Mouse (Mus musculus) left cerebral cortex, adult 8-10 months (tissue): ENCODE results near the gene Il11ra1. TPM values are rescaled to one million over a fixed set of nuclear protein-coding genes. Genes with fewer than 3 reads are reported as not detected.
"Not testable (repeated sequence)": the region's sequence is repeated elsewhere in the genome, so short reads cannot be mapped to it uniquely, and the experiment has no call there.

ENCODE experiments used
- DNase-seq, 2 experiments: peaks; one replicate each; pipeline ENCODE4 v3.0.0; 2022; ENCODE audit warnings: low spot score in 2 of 2
- total RNA-seq, 4 experiments: library from RNA; stranded (reverse); gene quantifications; 2 replicates each; pipeline ENCODE4 v1.2.4; 2022

Il11ra1 gene
- total RNA-seq, 4 experiments from 2014 or later, result 31.6 to 45.5 (median 38.1) TPM

DNA sequence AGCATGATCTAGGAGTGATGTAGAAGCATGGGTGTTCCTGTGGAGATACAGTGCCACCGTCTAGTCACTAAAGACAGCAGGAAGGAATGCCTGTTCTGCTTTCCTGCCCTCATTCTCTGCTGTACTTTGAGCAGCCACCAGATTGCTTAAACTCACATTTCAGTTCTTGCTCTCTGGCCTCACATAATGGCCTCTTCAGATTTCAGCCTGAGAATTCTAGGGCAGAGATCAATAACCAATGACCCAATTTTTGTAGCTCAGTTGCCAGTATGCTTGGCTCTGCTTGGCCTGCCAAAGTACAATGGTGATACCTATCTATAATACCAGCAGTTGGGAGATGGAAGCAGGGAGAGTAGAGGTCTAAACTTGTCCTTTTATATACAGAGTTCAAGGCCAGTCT lies 45.2 kb downstream of the Il11ra1 start:
- no peak for DNase-seq

DNA sequence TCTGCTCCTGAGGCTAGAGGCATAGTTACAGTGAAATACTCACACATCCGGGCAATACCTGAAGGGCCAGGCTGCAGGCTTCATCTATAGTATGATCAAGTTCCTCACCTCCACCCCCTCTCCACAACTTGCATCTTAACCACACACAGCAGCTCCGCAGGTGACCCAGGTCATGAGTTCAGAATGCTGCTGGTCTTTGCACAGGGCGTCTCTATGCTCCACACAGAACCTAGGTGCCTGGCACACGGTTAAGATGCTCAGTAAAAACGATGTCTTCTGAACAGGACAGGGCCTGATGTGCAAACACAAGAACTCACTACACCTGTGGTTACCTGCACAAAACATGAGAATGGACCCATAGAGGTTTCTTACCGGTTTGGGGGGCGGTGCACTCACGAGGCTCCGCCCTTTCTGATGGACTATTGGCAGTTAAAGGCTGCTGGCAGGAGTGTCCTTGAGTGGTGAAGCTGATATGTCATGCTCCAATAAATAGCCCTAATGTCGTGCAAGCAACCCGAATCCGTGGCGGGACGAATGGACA lies 55.1 kb downstream of the Il11ra1 start, which contains the start of gene Galt:
Gene Galt (plus strand): TSS at position 432 of the 541 bp plus-strand sequence.
- DNase-seq, result no peak

DNA sequence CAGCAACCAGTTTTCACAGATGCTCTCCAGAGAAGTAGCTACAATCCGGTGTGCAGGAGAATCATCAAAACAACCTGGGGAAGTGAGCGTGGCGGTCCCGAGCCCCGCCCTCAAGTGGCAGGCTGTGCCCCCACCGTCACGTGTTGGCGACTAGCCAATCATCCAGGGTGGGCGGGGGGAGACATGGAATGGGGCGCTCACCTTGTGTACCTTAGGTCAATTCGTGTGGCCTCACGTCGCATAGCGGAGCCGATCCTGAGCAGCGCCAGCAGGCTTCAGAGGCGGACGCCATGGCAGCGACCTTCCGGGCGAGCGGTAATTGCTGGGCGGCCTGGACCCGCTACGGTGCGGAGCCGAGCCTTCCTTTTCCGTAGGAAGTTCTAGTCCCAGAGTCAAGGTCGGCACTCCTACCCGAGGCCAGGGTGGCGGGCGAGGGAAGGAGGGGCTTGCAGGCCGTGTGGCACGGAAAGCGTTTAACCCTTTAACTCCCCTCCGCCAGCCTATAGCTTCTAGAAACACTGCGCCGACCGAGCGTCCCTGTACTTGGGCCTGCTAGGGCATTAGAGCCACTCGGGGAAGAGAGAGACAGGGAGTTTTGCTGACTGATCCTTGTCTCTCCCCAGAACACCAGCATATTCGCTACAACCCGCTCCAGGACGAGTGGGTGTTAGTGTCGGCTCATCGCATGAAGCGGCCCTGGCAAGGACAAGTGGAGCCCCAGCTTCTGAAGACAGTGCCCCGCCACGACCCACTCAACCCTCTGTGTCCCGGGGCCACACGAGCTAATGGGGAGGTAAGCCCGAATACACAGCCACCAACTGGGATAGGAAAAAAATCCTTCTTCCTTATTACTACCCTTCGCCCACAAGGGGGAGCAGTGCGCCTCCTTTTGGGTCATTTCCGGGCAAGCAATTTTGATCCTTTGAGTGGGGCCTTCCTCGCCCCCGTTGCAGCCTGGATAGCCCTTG lies 55.8 kb downstream of the Il11ra1 start, which contains the start of gene Sigmar1:
Gene Sigmar1 (minus strand): TSS at position 820 of the 968 bp plus-strand sequence.
- peak; percentile 73 to 84 for DNase-seq

DNA sequence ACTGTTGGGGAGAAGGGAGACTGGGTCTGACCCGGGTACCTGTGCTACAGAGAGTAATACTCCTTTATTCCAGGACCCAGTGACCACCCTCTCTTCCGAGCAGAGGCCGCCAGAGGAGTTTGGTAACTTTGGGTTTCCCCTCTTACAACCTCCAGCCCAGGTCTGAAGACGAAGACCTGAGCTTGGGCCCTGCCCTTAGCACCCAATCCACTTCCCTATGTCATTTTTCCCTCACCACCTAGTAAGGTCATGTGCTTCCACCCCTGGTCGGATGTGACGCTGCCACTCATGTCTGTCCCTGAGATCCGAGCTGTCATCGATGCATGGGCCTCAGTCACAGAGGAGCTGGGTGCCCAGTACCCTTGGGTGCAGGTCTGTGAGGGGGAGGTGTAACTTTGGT lies 56.7 kb downstream of the Il11ra1 start:
- DNase-seq, result no peak

DNA sequence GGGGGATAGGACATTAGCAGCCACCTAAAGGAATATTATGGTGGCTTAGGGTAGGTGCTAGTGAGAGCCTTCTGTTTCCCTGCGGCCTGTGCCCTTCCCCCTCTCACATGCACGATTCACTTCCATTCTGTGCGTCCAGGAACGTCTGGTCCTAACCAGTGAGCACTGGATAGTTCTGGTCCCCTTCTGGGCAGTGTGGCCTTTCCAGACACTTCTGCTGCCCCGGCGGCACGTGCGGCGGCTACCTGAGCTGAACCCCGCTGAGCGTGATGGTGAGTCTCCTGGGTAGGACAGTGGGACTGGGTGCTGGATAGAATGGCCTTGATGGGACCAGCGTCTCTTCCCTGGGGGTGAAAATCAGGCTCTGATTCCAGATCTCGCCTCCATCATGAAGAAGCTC lies 57.5 kb downstream of the Il11ra1 start:
- DNase-seq, result no peak

DNA sequence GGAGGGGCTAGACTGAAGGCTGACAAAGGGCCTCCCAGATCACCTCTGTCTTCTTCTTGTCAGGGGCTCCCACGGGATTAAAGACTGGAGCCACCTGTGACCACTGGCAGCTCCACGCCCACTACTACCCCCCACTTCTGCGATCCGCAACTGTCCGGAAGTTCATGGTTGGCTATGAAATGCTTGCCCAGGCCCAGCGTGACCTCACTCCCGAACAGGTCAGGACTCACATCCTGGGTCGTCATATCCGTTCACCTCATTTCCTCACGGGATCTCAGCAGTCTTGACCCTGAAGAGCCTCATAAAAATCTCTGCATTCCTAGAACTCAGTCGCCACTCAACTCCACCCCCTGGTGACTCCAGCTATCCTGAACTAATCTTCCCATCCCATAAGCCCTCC lies 58.2 kb downstream of the Il11ra1 start:
- no peak for DNase-seq

DNA sequence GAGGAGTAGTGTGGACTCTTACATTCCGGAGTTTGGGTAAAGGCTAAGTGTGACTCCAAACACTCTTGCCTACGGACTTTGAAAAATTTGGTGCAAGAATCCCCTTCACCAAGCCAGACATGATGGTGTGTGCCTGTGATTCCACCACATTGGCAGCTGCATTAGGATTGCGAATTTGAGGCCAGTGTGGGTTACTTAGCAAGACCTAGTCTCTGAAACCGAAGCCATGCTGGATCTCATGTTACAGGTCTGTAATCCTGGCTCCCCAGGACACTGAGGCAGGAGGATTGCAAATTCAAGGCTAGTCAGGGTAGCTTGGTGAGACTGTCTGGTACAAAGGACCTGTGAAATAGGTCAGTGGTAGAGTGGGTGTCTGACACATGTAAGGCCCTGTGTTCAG lies 58.9 kb downstream of the Il11ra1 start:
- no peak for DNase-seq

DNA sequence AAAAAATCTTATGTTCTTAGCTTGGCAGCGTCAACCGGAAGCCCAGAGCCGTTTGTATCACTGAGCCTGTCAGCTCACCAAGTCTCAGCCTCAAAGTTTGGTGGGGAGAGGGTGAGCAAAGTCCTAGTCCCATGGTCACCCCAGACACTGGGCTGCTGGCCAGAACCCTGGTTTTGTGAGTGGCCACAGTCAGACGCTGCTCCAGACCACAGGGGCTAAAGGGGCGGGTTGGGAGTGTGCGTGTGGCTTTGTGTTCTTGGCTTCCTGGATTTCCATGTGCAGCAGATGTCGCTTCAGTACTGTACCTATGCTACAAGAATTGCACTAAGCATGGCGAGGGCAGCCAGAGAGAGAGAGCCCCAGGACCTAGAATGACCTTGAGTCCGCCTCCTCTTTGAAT lies 59.4 kb downstream of the Il11ra1 start:
- DNase-seq, result peak in 1 of 2 experiments; percentile 38

DNA sequence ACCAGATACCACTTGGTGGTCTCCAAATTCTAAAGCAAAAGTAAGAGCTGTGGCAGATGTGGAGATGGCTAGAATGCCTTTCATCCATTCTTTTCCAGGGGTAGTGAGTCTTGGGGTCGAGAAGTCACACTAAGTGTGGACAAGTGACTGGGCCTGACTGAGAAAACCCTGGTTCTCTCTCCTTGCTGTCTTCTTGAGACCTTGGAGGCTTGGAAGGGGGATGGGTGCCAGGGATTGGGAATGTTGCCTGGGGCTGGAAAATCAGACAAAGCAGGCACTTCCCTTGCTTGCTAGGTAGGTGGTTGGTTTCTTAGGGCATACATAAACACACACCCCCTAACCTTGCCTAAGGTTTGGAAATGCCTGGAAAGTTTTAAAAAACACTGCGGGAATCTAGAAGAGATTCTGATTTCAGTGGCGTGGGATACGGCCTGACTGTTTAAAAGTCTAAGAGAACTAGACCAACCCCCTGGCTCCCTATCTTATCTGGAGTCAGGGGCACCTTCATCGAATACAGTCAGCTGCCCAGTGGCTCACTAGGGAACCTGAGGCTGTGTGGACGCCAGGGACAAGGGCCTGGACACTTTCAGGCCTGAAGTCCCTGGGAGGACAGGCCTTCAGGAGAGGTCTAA lies 60.0 kb downstream of the Il11ra1 start:
- no peak for DNase-seq

DNA sequence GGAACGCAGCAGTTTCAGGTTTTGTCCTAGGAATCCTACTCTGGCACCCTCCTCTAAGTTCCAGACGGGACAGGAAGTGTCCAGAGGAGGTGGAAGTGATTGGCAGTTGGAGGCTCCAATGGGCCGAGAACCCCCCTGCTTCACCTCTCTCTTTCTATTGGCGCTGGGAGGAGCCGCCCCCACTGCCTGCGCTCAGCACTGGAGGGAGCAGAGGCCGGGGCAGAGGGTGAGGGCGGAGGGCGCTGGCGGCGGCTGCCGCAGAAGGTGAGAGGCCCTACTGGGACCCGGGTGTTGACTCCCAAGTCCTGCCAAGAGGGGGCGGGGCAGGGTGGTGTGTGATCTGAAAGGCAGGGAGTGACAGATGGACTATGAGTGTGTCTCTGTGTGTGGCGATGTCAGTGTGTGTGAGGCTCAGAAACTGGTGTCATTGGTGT lies 60.5 kb downstream of the Il11ra1 start:
- DNase-seq, result peak in 1 of 2 experiments; percentile 74

DNA sequence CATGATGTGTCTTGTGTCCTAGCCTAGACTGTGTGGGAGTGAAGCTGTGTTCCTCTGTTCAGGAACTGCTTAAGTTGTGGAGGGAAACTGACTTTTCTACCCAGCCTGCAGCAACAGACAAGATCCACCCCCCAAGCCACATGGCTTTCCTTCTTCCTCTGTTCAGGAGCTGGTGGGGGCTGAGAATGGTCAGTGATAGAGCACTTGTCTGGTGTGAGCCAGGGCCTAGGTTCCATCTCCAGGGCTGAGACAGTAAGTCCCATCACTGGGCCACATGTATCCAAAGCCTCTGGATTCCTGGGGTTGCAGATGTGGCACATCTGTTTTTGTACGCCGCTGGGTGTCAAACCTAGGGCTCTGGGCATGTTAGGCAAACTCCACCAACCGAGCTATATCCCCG lies 61.1 kb downstream of the Il11ra1 start:
- no peak for DNase-seq

DNA sequence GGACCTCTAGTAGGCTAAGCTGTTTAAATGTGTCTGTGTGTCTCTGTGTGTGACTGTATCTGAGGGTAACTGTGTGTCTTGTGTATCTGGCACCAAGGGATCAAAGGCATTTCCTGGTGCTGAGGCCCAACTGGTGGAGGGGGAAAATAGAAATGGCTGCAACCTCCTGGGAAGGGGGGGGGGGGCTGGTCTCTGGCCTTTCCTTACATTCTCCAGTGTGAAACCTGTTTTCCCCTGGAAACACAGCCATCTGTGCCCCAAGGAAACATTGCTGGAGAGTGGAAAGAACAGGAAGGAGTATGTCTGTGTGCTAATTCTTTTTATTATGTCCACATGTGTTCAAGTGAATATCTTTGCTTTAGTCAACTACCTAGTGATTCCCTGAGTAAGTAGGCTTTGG lies 61.9 kb downstream of the Il11ra1 start:
- no peak for DNase-seq

DNA sequence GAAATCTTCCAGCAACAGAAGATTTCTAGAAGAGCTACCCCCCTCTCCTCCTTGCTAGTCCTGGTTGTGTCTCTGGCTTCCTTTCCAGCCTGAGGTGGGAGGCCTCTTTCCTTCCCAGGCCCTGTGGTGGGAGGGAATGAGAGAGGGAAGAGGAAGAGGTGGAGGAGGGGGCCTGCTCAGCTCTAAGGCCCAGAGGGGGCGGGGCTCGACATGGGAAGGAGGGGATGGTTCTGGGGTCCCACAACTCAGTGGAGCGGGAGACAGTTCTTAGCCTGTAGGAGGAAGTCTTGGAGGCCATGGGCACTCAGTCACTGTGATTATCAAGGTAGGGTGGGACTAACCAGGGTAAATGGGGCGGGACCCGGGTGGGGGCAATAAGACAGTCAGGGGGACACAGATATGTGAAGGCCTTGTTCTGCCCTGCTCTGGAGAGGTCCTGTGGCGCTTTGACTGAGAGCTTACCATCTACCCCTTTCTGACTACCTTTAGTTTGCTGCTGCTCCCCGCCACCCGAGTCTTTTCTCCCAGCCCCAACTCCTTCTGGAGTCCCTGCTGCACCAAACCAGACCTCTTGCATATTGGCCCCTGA lies 62.4 kb downstream of the Il11ra1 start:
- DNase-seq, result no peak

DNA sequence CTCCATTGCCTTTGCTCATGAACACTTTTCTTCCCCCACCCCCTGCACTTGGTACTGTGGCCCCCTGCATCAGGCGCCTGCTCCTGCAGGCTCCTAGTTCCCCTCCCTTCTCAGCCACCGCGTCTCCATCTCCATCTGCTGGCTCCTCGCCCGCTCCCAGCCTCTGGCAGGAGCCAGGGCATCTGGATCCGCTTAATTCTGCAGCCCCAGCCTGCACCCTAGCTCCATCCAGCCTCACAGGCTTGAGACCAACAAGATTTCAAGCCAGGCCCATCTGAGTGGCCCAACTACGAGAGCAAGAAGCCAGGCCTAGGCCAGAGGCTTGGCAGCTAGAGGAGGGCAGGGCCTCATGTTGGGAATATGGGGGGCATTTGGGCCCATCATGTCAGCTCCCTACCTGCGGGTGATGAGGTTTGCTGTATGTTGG lies 62.9 kb downstream of the Il11ra1 start:
- peak in 1 of 2 experiments; percentile 51 for DNase-seq

DNA sequence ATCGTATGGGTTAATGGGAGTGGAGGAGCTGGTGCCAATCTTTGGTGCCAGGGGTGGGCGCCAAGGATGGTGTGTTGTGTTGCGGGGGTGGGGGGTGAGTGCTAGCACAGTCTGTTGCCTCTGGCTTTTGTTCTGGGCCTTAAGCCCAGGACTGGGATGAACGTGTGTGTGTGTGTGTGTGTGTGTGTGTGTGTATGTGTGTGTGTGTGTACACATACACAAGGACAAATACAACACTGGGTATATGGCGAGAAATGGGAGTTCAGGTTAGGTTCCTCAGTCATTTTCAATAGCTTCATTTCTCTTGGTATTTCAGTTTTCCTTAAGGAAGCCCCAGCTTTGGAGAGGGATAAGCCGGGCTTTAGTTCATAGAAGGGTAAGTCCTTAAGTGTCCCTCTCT lies 63.4 kb downstream of the Il11ra1 start:
- not testable (repeated sequence) for DNase-seq

DNA sequence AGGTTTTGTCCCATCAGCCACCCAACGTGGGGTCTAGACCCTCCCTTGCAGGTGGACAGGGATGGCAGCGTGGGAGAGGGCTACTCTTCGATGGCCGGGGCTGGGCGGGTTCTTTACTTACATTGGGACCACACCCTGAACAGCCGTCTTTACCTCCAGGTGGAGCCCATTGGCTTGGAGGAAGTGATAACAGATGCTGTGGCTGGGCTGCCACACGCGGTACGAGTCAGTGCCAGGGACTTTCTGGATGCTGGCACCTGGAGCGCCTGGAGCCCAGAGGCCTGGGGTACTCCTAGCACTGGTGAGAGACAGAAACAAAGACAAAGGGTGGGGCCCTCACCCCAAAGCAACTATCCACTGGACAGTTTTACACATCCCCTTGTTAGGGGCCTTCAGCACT lies 67.5 kb downstream of the Il11ra1 start:
- DNase-seq, result not testable (repeated sequence)

DNA sequence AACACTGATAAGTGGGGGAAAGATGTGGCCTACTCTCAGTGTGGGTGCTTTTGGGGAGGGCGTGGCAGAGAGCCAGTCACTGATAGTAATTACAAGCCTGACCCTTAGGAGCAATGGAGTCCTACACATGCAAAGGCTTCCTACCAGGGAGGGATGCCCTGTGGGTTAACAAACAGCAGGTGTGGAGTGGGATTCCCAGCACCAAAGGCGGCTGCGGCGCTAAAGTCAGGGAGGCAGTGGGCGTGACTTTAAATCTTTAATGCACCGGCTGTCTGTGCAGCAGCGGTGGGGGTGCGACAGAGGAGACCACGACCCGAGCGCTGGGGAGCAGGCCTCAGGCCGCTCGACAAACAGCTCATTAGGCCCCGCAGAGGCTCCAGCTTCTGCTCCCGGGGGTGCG lies 73.2 kb downstream of the Il11ra1 start:
- DNase-seq, result not testable (repeated sequence)

DNA sequence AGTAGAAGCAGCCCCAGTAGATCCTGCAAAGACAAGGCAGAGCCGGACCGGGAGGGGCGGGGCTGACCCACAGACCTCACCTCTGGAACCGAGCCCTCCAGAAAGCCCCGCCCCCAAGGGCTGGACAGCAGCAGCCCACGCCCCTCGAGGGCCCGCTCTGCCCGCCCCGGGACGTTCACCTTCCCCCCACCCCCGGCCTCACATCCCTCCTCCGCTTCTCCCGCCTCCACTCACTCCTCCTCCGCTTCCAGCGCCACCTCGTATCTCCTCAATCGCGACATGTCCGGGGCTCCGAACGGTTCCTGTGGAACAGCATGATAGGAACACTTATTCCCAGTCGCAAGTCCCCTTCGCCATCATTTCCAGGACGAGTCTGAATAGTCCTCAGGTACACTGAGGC lies 73.7 kb downstream of the Il11ra1 start:
- DNase-seq, result not testable (repeated sequence)

DNA sequence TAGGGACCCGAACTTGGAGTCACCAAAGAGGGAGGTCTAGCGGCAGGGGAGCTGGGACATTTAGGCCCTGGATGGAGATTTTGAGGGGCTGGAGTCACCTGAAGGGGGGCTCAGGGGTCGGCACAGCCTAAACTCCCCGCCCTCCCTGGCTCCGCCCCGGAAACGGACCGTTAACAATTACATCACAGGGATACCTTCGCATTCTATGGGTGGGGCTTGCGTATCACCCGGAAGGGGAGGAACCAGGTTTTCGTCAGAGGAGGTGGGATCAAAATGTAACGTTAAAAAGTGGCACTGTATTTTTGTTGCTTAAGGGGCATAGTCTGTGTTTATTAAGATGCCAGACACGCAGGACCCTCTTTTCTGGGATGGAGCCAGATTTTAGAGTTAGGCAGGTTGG lies 74.2 kb downstream of the Il11ra1 start, which contains the start of gene Ccl27a:
Gene Ccl27a (minus strand): TSS at position 246 of the 400 bp plus-strand sequence.
- DNase-seq, result peak in 1 of 2 experiments; percentile 78

DNA sequence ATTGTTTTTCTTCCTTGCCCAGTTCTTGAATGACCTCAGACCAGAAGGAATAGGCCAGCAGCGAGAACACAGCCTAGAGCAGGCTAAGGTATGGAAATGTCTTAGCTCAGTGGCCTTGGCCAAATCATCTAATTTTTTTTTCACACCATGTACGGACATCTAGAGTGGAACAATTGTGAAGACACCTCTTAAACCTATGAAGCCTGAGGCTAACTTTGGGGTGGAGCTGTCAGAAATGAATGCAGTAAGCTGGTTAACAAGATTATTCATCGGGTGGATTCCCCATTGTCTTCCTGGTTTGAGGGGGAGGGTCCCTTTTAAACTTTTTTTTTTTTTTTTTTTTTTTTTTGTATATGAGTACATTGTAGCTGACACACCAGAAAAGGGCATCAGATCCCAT lies 74.7 kb downstream of the Il11ra1 start:
- DNase-seq, result not testable (repeated sequence)

DNA sequence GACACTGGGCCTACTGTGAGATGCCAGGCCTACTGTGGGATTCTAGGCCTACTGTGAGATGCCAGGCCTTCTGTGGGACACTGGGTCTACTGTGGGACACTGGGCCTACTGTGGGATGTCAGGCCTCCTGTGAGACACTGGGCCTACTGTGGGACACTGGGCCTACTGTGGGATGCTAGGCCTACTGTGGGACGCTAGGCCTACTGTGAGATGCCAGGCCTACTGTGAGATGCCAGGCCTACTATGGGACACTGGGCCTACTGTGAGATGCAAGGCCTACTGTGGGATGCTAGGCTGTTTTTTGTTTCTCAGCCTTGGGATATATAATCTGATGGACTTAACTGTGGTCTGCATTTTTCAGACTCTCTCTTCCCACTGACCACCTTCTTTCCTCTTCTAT lies 76.1 kb downstream of the Il11ra1 start:
- DNase-seq, result not testable (repeated sequence)
